Mouse (Mus musculus): Measurements from ENCODE around the gene Lkaaear1.

The Lkaaear1 gene

DNA sequence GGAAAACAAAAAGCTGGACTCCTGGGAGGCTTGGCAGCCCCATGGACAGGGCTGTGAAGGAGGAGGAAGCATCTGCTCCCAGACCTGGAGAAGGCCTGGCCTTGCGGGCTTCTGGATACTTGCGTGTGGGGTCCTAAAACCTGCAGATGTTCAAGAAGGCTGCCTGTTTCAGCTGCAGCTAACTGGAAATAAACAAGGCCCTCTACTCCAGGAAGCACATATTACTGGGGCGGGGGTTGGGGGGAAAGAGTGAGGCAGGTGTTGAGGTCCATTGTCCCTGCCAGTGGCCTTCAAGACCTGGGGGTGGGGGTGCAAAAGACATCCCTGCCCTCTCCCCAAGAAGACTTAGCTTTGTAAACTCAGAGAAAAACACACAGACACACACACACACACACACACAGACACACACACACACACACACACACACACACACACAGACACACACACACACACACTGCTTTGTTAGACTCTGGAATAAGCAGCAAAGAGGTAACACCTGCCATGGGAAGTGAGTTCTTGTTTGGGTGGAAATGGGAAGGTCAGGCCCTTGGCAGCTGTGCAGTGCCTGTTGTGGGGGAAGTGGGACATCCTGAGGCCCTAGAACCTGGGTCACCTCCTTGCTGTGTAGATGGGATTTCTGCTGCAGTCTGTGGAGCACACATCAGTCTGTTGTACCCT, 35.5 kb downstream of the Lkaaear1 start:
- in situ Hi-C loops (cut with MboI; ENCODE audit: unreplicated experiment in 2 of 2), result no loop called here

DNA sequence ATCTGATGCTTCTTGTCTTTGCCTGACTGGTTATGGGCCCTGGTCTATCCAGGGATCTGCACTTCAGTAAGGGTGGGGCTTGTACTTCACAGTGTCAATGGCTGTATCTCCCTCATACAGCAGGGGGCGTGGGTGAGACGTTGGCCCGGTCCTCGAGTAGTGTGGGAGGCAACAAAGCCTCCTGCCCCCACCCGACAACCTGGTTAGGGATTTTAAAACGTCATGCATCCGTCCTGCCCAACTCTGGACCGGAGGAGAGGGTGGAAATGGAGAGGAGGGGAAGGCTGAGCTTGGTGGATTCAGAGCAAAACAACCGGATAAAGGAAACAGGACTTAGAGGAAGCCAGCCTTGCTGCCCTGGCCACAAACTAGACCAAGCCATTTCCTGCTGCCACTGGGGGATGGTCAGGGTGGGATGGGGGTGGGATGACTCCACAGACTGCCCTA, 38.6 kb downstream of the Lkaaear1 start:
- in situ Hi-C loops (cut with MboI; ENCODE audit: unreplicated experiment in 2 of 2), result no loop called here

GRCm38 (mm10) chr2:181658930-181659555, 39.2 kb downstream of the Lkaaear1 start:
- in situ Hi-C loops (cut with MboI; ENCODE audit: unreplicated experiment in 2 of 2), result no loop called here

DNA sequence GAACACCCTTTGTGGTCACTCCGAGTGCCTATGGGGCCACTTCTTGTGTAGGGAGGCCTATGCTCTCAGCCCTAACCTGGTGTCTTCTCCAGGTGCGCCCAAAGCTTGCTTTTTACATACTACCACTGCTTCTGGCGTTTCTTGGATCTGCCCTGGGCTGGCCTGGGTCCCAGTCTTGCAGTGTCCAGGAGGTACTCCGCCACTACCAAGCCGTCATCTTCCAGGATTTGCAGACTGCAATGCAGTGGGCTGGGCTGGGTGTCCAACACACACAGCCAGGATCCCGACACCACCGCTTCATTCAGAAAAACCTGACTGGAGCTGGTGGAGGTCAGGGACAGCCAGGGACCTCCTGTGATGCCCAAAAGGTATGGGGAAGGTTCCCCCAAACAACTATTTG, 39.7 kb downstream of the Lkaaear1 start:
- in situ Hi-C loops (cut with MboI; ENCODE audit: unreplicated experiment in 2 of 2), result no loop called here

DNA sequence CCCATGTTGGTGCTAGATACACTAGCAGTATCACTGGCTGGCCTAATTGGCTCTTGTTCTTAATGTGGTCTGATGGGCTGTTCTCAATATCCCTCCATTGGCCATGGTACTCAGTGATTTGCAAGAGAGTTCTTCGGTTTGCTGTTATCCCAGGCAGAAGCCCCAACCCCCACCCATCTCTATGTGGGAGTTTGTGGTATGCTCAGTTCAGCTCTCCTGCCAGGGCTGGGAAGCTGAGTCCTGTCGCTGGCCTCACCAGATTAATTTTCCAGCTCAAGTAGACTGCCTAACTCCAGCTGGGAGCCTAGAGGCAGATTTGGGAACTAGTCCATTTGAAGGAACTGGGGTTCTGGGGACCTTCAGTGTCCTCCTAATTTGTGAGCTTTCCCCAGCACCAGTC, 40.8 kb downstream of the Lkaaear1 start:
- in situ Hi-C loops (cut with MboI; ENCODE audit: unreplicated experiment in 2 of 2), result no loop called here

GRCm38 (mm10) chr2:181656734-181657133, 41.5 kb downstream of the Lkaaear1 start, which contains the start of gene Gm29797:
TSS of gene Gm29797 (plus strand) at chr2:181657034.
- in situ Hi-C loops (cut with MboI; ENCODE audit: unreplicated experiment in 2 of 2), result no loop called here

DNA sequence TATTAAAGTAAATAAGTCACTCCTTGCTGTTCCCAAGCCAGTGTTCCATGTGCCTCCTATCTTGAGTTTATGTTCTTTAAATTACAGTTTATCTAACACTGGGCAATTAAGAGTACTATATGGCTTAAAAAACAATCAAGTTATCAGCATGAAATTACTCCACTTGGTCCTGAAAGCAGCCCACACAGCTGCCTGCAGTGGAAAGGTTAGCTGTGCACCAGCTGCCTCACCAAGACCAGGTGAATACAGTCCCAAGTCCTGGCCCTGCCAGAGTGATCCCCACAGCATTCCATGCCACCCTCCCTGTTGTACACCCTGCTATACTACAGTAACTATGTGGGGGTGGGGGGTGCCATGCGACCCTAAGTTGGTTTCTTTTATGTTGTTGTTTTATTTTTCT, 44.7 kb downstream of the Lkaaear1 start:
- in situ Hi-C loops (cut with MboI; ENCODE audit: unreplicated experiment in 2 of 2), result no loop called here

DNA sequence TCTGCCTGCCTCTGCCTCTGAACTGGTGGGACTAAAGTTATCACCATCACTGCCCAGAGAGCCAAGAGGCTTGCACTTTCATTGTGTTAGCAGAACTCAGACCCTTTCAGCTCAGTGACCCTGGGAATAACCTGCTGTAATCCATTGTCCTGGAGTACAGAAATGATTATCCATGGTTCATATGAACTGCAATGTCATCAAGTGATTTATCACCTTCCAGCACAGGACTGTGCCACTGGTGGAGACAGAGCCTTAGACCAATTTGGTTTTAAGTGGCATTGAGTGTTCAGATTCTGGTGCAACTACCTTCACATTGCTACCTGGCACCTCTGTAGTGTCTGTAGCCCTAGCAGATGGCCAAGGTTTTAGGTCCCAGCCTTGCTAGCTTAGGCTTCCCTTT, 45.2 kb downstream of the Lkaaear1 start:
- in situ Hi-C loops (cut with MboI; ENCODE audit: unreplicated experiment in 2 of 2), result no loop called here

- in situ Hi-C loops (cut with MboI; ENCODE audit: unreplicated experiment in 2 of 2), result no loop called here
Measured at GRCm38 (mm10) chr2:181648926-181649325, 49.3 kb downstream of the Lkaaear1 start.
